Mouse (Mus musculus) cerebellum, adult 2 months (tissue): Measurements from ENCODE around the gene Gm49387. TPM values are rescaled to one million over a fixed set of nuclear protein-coding genes. Genes with fewer than 3 reads are reported as not detected.

Experiments used
- DNase-seq, 2 experiments: peaks; one replicate each; pipeline ENCODE4 v3.0.0; 2021
- H3K27ac ChIP-seq: fragments of 200-500 bp; 2 replicates; pipeline ENCODE4 v1.5.1; 2012; ENCODE audit warnings: low read length, control low read depth, inconsistent platforms; ENCODE audit not compliant: insufficient read depth
- H3K27me3 ChIP-seq: fragments of 200-500 bp; 2 replicates; pipeline ENCODE4 v1.6.1; 2012; ENCODE audit warnings: inconsistent platforms, mild to moderate bottlenecking, low read length, moderate library complexity; ENCODE audit not compliant: control insufficient read depth, insufficient read depth
- H3K4me1 ChIP-seq: fragments of 200-500 bp; 2 replicates; pipeline ENCODE4 v1.6.1; 2011; ENCODE audit warnings: low read length; ENCODE audit not compliant: control insufficient read depth, insufficient read depth
- H3K4me3 ChIP-seq: fragments of 200-500 bp; replicated peaks from 2 replicates; pipeline ENCODE3; 2011; ENCODE audit warnings: mild to moderate bottlenecking, low read depth, low read length, control low read depth; ENCODE audit not compliant: insufficient read depth
- CTCF ChIP-seq: fragments of 200-500 bp; IDR thresholded peaks from 2 replicates; pipeline ENCODE4 v1.5.1; 2011; ENCODE audit warnings: low read depth, mild to moderate bottlenecking, control low read depth, low read length, moderate library complexity, borderline replicate concordance; ENCODE audit not compliant: insufficient read depth
- POLR2A ChIP-seq: fragments of 200-500 bp; IDR thresholded peaks from 2 replicates; pipeline ENCODE4 v1.6.1; 2011; ENCODE audit warnings: low read length, control low read depth, borderline replicate concordance; ENCODE audit not compliant: insufficient read depth
- WGBS: fragments of 180-500 bp; shearing (Covaris S2); methylation state at CpG from one replicate; pipeline ENCODE4 v1.1.7; 2018; 5-methylcytosine and 5-hydroxymethylcytosine counted together
- polyA plus RNA-seq: library from polyadenylated mRNA; depleted of rRNA; stranded (reverse); fragments of >200 nt; gene quantifications from 2 replicates; pipeline ENCODE4 v1.2.3, GENCODE M21; 2012; rRNA removed

The Gm49387 gene
- polyA plus RNA-seq, 1 experiment, result not detected

GRCm38 (mm10) chr14:31519165-31519564 is 121.5 kb downstream of the Gm49387 start:
- no peaks in the 10 kb centered on the region for H3K27me3 ChIP-seq
- H3K4me3 ChIP-seq, result no peak overlapping the region
- 35% methylated on average over 3 of the region's 3 CpGs for WGBS
- no peaks in the 10 kb centered on the region; the same call in 1 of the 2 replicates for H3K4me1 ChIP-seq
- TF ChIP-seq CTCF, result peak; percentile 37; the same call in 1 of the 2 replicates
- TF ChIP-seq POLR2A, result no peak
- H3K27ac ChIP-seq, result no peak overlapping the region
- DNase-seq, result no peak

GRCm38 (mm10) chr14:31515895-31516294 is 124.8 kb downstream of the Gm49387 start:
- Histone ChIP-seq H3K4me1 (no peaks in the 10 kb centered on the region; the same call in 1 of the 2 replicates), H3K4me3 (no peak overlapping the region), H3K27me3 (no peaks in the 10 kb centered on the region), H3K27ac (no peak overlapping the region)
- WGBS, result 94% methylated on average over 2 of the region's 2 CpGs
- no peak for DNase-seq
- TF ChIP-seq POLR2A, result no peak
- TF ChIP-seq CTCF, result no peak

GRCm38 (mm10) chr14:31510322-31510721 is 130.4 kb downstream of the Gm49387 start:
- TF ChIP-seq CTCF (no peak), POLR2A (no peak)
- Histone ChIP-seq H3K4me1 (peaks cover 19% of the 10 kb centered on the region), H3K27me3 (no peaks in the 10 kb centered on the region), H3K27ac (no peak overlapping the region), H3K4me3 (no peak overlapping the region)
- no peak for DNase-seq
- WGBS, result 41% methylated on average over 3 of the region's 3 CpGs

- H3K4me3 ChIP-seq, result no peak overlapping the region
- no peaks in the 10 kb centered on the region for H3K27me3 ChIP-seq
- TF ChIP-seq POLR2A, result no peak
- no peak for TF ChIP-seq CTCF
- DNase-seq, result peak in 1 of 2 experiments; percentile 56
- WGBS, result 99% methylated on average over 2 of the region's 2 CpGs
- no peak overlapping the region; the same call in 1 of the 2 replicates for H3K27ac ChIP-seq
- peaks cover 19% of the 10 kb centered on the region for H3K4me1 ChIP-seq
Measured at GRCm38 (mm10) chr14:31509911-31510310, 130.8 kb downstream of the Gm49387 start.

GRCm38 (mm10) chr14:31506456-31506855 is 134.2 kb downstream of the Gm49387 start:
- H3K27me3 ChIP-seq, result no peaks in the 10 kb centered on the region
- H3K27ac ChIP-seq, result peak overlapping the region; percentile 52; the same call in 1 of the 2 replicates
- H3K4me1 ChIP-seq, result peaks cover 19% of the 10 kb centered on the region
- TF ChIP-seq POLR2A, result no peak
- TF ChIP-seq CTCF, result no peak
- H3K4me3 ChIP-seq, result no peak overlapping the region
- 19% methylated on average over 6 of the region's 6 CpGs for WGBS
- DNase-seq, result peak; percentile 61 to 87

GRCm38 (mm10) chr14:31503406-31503805 is 137.3 kb downstream of the Gm49387 start:
- H3K27ac ChIP-seq, result no peak overlapping the region
- H3K4me1 ChIP-seq, result peaks cover 10% of the 10 kb centered on the region
- WGBS, result 66% methylated on average over 13 of the region's 13 CpGs
- H3K27me3 ChIP-seq, result no peaks in the 10 kb centered on the region
- no peak overlapping the region for H3K4me3 ChIP-seq
- no peak for DNase-seq
- TF ChIP-seq POLR2A, result no peak
- TF ChIP-seq CTCF, result no peak

Other genes with a start within 250 kb of the Gm49387 start
- gene Sh3bp5, start 204.8 kb downstream of the Gm49387 start, polyA plus RNA-seq, result 72.9 and 77.1 TPM in 2 replicates
- 25.0 and 26.5 TPM in 2 replicates for gene Eaf1, start 146.5 kb downstream of the Gm49387 start, polyA plus RNA-seq
- gene Mettl6, start 145.8 kb downstream of the Gm49387 start, polyA plus RNA-seq, result 22.8 and 23.6 TPM in 2 replicates
- gene Colq, start 49.5 kb downstream of the Gm49387 start, polyA plus RNA-seq, result 4.1 and 4.5 TPM in 2 replicates
- 19.9 and 20.5 TPM in 2 replicates for gene Btd, start 150 bp upstream of the Gm49387 start, polyA plus RNA-seq
- 15.9 and 19.8 TPM in 2 replicates for gene Hacl1, start 408 bp upstream of the Gm49387 start, polyA plus RNA-seq
- 32.2 and 34.0 TPM in 2 replicates for gene Ankrd28, start 189.8 kb upstream of the Gm49387 start, polyA plus RNA-seq